Mouse (Mus musculus): ENCODE data around the gene Gm10638. TPM values are rescaled to one million over a fixed set of nuclear protein-coding genes. Genes with fewer than 3 reads are reported as not detected.

The Gm10638 gene
- polyA plus RNA-seq, 1 experiment, result 3.9 TPM

DNA sequence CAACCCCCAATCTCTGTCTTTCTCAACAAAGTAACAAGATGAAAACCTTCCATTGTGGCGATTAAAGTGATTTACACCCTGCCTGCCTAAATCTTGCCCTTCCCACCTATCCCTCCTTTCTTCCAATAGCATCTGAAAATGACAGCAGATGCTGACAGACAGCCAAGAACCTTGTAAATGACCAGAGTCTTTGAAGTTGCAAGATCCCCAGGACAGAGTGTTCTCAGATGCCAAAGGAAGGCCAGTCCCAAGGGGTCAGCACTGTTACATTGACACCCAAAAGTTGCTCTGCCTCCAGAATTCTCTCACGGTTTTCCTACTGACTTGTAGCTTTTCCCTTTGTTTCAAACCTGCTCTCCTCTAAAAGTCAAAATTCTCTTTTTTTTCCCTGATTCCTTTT is 4.3 kb downstream of the Gm10638 start:
- no peak for TF ChIP-seq POLR2A (IDR thresholded peaks at IDR 0.05; ENCODE audit: borderline replicate concordance, extremely low read depth, low read depth, low read length)
- DNase-seq, result no peak
- 59% methylated on average over 2 of the region's 2 CpGs for WGBS
- H3K4me1 ChIP-seq (ENCODE audit: control insufficient read depth, insufficient read depth, low read length), result peaks cover 7% of the 10 kb centered on the region
- H3K4me3 ChIP-seq (replicated peaks; ENCODE audit: extremely low read depth, low read depth, low read length), result no peak overlapping the region

DNA sequence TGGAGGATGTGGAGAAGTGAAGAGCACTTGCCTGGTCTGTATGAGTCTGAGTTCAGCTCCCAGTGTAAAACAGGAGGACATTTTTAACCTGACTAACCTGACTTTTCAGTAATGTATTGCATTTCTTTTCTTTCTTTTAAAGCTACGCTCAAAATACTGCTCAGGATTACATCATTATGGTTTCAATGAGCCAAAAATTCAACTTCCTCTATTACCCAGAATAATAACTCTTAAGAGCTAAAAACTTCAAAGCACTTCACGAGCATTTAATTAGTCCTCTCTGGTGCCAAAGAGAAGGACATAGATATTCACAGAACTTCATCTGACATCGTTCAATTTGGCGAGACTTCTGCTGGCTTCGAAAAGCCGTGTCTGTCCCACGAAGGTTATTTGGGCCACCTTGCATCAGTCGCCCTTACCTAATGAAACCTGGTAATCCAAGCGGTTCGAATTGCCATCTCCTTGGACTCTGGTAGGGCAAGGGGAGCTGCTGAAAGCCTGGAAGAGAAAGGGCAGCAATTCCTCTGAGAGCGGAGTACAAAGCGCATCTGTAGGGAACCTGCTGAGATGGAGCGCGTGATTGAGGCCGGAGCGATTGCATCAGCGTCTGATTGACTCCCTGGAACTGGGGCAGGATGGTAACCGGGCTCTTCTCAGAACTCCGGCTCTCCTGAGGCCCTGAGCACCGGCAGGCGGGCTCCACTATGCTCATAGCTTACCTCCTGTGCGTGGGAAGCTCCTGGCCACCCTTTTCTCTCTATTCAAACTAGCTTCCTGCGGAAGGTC is 11.6 kb downstream of the Gm10638 start:
- Histone ChIP-seq H3K4me3 (replicated peaks; ENCODE audit: extremely low read depth, low read depth, low read length) (no peak overlapping the region), H3K4me1 (ENCODE audit: control insufficient read depth, insufficient read depth, low read length) (peaks cover 10% of the 10 kb centered on the region)
- DNase-seq, result peak; percentile 45
- 24% methylated on average over 23 of the region's 23 CpGs for WGBS
- TF ChIP-seq CTCF (IDR thresholded peaks at IDR 0.05; ENCODE audit: insufficient read depth, low read length) (no peak), POLR2A (IDR thresholded peaks at IDR 0.05; ENCODE audit: borderline replicate concordance, extremely low read depth, low read depth, low read length) (no peak)

DNA sequence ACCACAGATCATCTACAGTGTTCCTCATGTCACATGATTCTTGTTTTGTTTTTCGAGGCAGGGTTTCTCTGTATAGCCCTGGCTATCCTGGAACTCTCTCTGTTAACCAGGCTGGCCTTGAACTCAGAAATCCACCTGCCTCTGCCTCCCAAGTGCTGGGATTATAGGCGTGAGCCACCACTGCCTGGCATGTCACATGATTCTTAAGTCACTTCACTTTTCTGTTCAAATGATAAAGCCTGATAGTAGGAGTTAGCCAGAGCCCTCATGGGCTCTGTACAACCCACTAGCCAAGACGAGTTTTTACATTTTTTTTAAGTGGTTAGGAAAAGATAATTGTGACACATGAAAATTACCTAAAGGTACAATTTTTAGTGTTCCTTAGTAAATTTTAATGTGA is 13.2 kb downstream of the Gm10638 start:
- WGBS, result 45% methylated on average over 3 of the region's 3 CpGs

DNA sequence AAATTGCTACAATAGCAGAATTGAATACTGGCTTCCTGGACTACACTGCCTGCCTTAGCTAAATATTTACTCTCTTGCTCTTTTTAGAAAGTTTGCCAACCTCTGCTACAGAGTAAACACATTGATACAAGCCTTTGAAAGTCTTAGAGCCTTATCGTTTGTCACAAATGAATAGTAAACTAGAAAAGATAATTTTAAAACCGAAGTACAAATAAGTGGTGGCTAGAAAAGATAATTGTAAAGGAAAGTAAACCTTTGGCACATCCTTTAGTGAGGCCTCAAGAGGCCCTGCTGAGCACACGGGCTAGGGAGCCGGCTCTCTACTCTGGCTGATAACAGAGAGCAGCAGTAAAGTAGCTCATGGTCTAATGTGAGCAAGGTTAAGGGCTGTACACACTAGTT is 13.6 kb downstream of the Gm10638 start:
- Histone ChIP-seq H3K4me1 (ENCODE audit: control insufficient read depth, insufficient read depth, low read length) (peaks cover 10% of the 10 kb centered on the region), H3K4me3 (replicated peaks; ENCODE audit: extremely low read depth, low read depth, low read length) (no peak overlapping the region)
- no peak for TF ChIP-seq POLR2A (IDR thresholded peaks at IDR 0.05; ENCODE audit: borderline replicate concordance, extremely low read depth, low read depth, low read length)
- TF ChIP-seq CTCF (IDR thresholded peaks at IDR 0.05; ENCODE audit: insufficient read depth, low read length), result no peak
- 24% methylated on average over 4 of the region's 4 CpGs for WGBS
- no peak for DNase-seq

More for the DNA sequence above, 13.2 kb downstream of the Gm10638 start:
- no peak overlapping the region for H3K4me3 ChIP-seq (replicated peaks; ENCODE audit: extremely low read depth, low read depth, low read length)
- H3K4me1 ChIP-seq (ENCODE audit: control insufficient read depth, insufficient read depth, low read length), result peaks cover 10% of the 10 kb centered on the region
- DNase-seq, result no peak
- TF ChIP-seq POLR2A (IDR thresholded peaks at IDR 0.05; ENCODE audit: borderline replicate concordance, extremely low read depth, low read depth, low read length) (no peak), CTCF (IDR thresholded peaks at IDR 0.05; ENCODE audit: insufficient read depth, low read length) (no peak)

DNA sequence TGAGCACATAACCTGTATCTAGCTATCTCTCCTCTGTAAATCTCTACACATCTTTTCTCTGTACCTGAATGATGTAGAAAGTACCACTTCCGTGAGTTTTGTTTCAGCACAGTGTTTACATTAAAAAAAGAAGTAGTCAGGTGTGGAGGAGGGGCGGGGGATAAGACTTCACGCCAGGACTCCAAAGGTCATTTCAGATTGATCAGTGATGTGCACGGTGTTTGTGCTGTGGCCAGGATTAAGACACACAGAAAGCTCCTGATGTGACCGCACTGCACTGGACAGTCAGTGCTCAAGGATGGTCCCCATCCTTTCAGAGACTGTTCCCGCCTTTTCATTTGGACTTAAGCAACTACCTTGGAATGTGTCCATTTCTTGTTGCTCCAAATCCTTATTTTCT is 15.2 kb downstream of the Gm10638 start:
- WGBS, result 79% methylated on average over 6 of the region's 6 CpGs
- Histone ChIP-seq H3K4me3 (replicated peaks; ENCODE audit: extremely low read depth, low read depth, low read length) (no peak overlapping the region), H3K4me1 (ENCODE audit: control insufficient read depth, insufficient read depth, low read length) (peaks cover 10% of the 10 kb centered on the region)
- DNase-seq, result no peak
- TF ChIP-seq POLR2A (IDR thresholded peaks at IDR 0.05; ENCODE audit: borderline replicate concordance, extremely low read depth, low read depth, low read length), result no peak
- TF ChIP-seq CTCF (IDR thresholded peaks at IDR 0.05; ENCODE audit: insufficient read depth, low read length), result no peak

DNA sequence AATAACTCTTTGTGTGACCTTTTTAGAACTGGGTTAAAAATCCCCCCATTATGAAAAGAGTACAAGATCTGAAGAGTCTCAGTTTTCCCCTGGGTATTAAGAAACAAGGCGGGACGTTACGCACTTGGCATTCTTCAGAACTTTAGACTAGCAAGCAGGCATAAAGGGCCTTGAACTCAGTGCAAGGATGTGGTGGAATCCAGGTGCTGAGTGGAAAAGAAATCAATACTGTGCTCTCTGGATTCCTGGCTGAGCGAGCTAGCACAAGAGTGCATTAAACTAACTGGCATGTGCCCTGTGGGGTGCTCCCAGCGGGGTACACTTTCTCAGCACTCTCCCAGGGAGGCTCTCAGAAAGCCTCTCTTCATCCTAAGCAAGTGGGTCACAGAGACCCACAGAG is 17.3 kb downstream of the Gm10638 start:
- TF ChIP-seq POLR2A (IDR thresholded peaks at IDR 0.05; ENCODE audit: borderline replicate concordance, extremely low read depth, low read depth, low read length) (no peak), CTCF (IDR thresholded peaks at IDR 0.05; ENCODE audit: insufficient read depth, low read length) (no peak)
- Histone ChIP-seq H3K4me3 (replicated peaks; ENCODE audit: extremely low read depth, low read depth, low read length) (no peak overlapping the region), H3K4me1 (ENCODE audit: control insufficient read depth, insufficient read depth, low read length) (peaks cover 10% of the 10 kb centered on the region)
- 69% methylated on average over 5 of the region's 5 CpGs for WGBS
- DNase-seq, result no peak

DNA sequence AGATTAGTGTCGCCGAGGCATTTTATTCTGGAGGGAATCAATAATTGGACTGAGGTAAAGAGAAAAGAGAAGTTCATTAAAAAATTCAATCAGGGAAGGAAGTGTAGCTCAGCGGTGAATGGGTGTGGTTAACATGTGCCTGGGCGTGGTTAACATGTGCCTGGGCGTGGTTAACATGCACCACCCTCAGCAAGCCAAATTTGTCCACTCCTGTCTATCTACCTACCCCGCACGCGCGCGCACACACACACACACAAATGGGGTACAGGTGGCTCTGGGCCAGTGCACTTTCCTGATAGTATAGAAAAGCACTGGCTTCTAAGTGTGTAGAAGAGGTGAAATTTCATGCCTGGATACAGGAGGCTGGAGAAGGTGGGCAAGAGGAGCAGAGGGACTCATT is 19.7 kb downstream of the Gm10638 start:
- 0 out of 2 replicates have a peak, but pooled peaks cover 3% of the 10 kb centered on the region for H3K4me1 ChIP-seq (ENCODE audit: control insufficient read depth, insufficient read depth, low read length)
- H3K4me3 ChIP-seq (replicated peaks; ENCODE audit: extremely low read depth, low read depth, low read length), result no peak overlapping the region
- TF ChIP-seq POLR2A (IDR thresholded peaks at IDR 0.05; ENCODE audit: borderline replicate concordance, extremely low read depth, low read depth, low read length), result no peak
- TF ChIP-seq CTCF (IDR thresholded peaks at IDR 0.05; ENCODE audit: insufficient read depth, low read length), result no peak
- DNase-seq, result no peak
- 84% methylated on average over 10 of the region's 10 CpGs for WGBS

DNA sequence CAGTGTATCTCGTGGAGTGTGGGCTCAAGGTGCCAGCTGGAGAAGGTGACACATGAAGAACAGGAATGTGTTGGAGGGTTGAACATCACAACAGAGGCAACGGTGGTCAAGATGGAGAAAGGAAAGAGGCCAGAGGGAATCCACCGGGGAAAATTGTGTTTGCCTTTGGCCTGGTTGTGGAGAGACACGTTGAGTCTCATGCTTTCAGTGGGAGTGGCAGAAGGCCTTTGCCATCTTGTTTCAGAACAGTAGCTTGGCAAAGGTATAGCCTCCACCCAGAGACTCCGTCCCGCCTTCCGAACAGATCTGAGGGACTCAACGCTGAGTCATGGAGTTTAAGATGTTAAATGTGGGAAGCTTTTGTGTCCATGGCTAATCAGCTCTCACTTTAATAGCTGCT is 20.2 kb downstream of the Gm10638 start:
- no peak for TF ChIP-seq CTCF (IDR thresholded peaks at IDR 0.05; ENCODE audit: insufficient read depth, low read length)
- no peak for TF ChIP-seq POLR2A (IDR thresholded peaks at IDR 0.05; ENCODE audit: borderline replicate concordance, extremely low read depth, low read depth, low read length)
- 0 out of 2 replicates have a peak, but pooled peaks cover 3% of the 10 kb centered on the region for H3K4me1 ChIP-seq (ENCODE audit: control insufficient read depth, insufficient read depth, low read length)
- 80% methylated on average over 8 of the region's 8 CpGs for WGBS
- DNase-seq, result no peak
- no peak overlapping the region for H3K4me3 ChIP-seq (replicated peaks; ENCODE audit: extremely low read depth, low read depth, low read length)

DNA sequence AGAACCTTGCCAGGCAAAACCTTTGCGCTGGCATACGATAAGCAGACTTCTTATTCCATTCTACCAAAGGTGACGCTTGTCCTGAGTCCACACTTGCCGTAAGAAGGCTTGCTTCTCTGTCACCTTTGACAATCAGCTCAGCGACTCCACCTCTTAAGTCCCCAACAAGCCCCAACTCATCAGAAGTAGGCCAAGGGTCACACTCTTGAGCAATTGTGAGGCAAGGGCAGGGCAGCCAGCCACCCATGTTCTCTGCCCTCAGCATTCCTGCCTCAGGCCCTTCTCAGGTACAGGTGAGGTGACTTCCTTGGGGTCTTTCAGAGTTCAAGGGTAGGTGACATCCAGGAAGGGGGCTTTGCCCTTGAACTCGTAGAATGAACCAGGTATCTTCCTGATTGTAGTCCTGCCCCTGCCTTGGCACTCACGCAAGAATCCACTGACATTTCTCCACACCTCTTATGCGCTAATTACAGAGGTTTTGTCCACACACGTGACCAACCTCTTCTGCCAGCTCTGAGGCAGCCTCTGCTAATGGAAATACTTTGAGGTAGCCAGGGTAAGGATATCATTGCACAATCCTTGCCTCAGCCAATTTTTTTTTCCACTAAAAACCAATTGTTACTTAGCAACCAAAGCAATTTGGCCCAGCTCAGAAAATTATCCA is 21.2 kb downstream of the Gm10638 start:
- no peak for TF ChIP-seq CTCF (IDR thresholded peaks at IDR 0.05; ENCODE audit: insufficient read depth, low read length)
- TF ChIP-seq POLR2A (IDR thresholded peaks at IDR 0.05; ENCODE audit: borderline replicate concordance, extremely low read depth, low read depth, low read length), result no peak
- Histone ChIP-seq H3K4me1 (ENCODE audit: control insufficient read depth, insufficient read depth, low read length) (0 out of 2 replicates have a peak, but pooled peaks cover 3% of the 10 kb centered on the region), H3K4me3 (replicated peaks; ENCODE audit: extremely low read depth, low read depth, low read length) (no peak overlapping the region)
- DNase-seq, result peak; percentile 71
- 64% methylated on average over 9 of the region's 9 CpGs for WGBS

DNA sequence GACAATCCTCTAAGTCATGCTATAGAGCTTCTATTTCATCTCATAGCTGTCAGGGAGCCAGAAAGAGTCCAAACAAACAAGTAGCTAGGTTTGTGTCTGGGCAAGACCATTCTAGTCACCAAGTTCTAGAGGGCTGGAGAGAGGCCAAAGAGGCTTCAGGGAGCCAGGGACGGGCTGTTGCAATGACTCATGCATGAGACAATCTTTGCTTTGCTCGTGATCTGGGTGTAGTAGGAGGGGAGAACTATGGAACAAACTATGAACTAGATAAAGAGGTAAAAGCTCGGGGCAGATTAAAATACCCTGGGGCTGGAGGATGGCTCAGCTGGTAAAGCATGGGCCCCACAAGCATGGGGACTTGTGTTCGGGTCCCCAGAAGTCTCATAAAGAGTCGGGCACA is 23.0 kb downstream of the Gm10638 start:
- peak; percentile 45 for DNase-seq
- Histone ChIP-seq H3K4me3 (replicated peaks; ENCODE audit: extremely low read depth, low read depth, low read length) (no peak overlapping the region), H3K4me1 (ENCODE audit: control insufficient read depth, insufficient read depth, low read length) (0 out of 2 replicates have a peak, but pooled peaks cover 3% of the 10 kb centered on the region)
- 50% methylated on average over 5 of the region's 5 CpGs for WGBS
- TF ChIP-seq CTCF (IDR thresholded peaks at IDR 0.05; ENCODE audit: insufficient read depth, low read length) (no peak), POLR2A (IDR thresholded peaks at IDR 0.05; ENCODE audit: borderline replicate concordance, extremely low read depth, low read depth, low read length) (no peak)
